Mouse (Mus musculus): ENCODE measurements around the gene Nefh. TPM values are rescaled to one million over a fixed set of nuclear protein-coding genes. Genes with fewer than 3 reads are reported as not detected.
A peak's percentile ranks its signal among the peaks of the same experiment; 100 is the strongest.

Nefh gene
- total and polyA plus RNA-seq, 2 experiments from 2014 or later, result 8.3 to 13.0 TPM

GRCm38 (mm10) chr11:4986695-4987486, 39.0 kb upstream of the Nefh start, which contains the start of gene Ap1b1:
TSS of gene Ap1b1 (plus strand) at chr11:4986824.
- Histone ChIP-seq H3K4me1 (ENCODE audit: insufficient read depth, low read length) (peaks cover 11% of the 10 kb centered on the region; the same call in 1 of the 2 replicates), H3K27me3 (ENCODE audit: insufficient read depth, low read length) (no peaks in the 10 kb centered on the region), H3K36me3 (ENCODE audit: insufficient read depth, low read length) (0 out of 2 replicates have a peak, but pooled peaks cover 3% of the 10 kb centered on the region), H3K9me3 (ENCODE audit: low read length) (no peaks in the 10 kb centered on the region), H3K27ac (ENCODE audit: low read depth, low read length) (peak within 1 kb of the TSS; percentile 21; the same call in 1 of the 2 replicates), H3K4me2 (ENCODE audit: low read depth, low read length, poor library complexity, severe bottlenecking) (peak within 1 kb of the TSS; percentile 72), H3K4me3 (ENCODE audit: low read depth, low read length) (peak within 1 kb of the TSS; percentile 49), H3K9ac (replicated peaks; ENCODE audit: low read length, poor library complexity, severe bottlenecking) (peak within 1 kb of the TSS; percentile 64)
- ATAC-seq (ENCODE audit: low FRiP score), result peak; percentile 90
- TF ChIP-seq CTCF (IDR thresholded peaks at IDR 0.05), result no peak
- 1% methylated on average over 59 of the region's 62 CpGs for WGBS
- DNase-seq (ENCODE audit: low spot score), result peak; percentile 89

GRCm38 (mm10) chr11:4984799-4985198, 36.9 kb upstream of the Nefh start:
- H3K9ac ChIP-seq (replicated peaks; ENCODE audit: low read length, poor library complexity, severe bottlenecking), result no peak overlapping the region
- no peak for ATAC-seq (ENCODE audit: low FRiP score)
- H3K27ac ChIP-seq (ENCODE audit: low read depth, low read length), result no peak overlapping the region
- no peak overlapping the region for H3K4me3 ChIP-seq (ENCODE audit: low read depth, low read length)
- 0 out of 2 replicates have a peak, but pooled peaks cover 3% of the 10 kb centered on the region for H3K36me3 ChIP-seq (ENCODE audit: insufficient read depth, low read length)
- TF ChIP-seq CTCF (IDR thresholded peaks at IDR 0.05), result no peak
- H3K4me1 ChIP-seq (ENCODE audit: insufficient read depth, low read length), result peaks cover 11% of the 10 kb centered on the region; the same call in 1 of the 2 replicates
- H3K9me3 ChIP-seq (ENCODE audit: low read length), result no peaks in the 10 kb centered on the region
- DNase-seq (ENCODE audit: low spot score), result no peak
- no peaks in the 10 kb centered on the region for H3K27me3 ChIP-seq (ENCODE audit: insufficient read depth, low read length)
- H3K4me2 ChIP-seq (ENCODE audit: low read depth, low read length, poor library complexity, severe bottlenecking), result no peak overlapping the region
- WGBS, result 82% methylated on average over 3 of the region's 3 CpGs

GRCm38 (mm10) chr11:4984249-4984648, 36.4 kb upstream of the Nefh start:
- TF ChIP-seq CTCF (IDR thresholded peaks at IDR 0.05), result peak; percentile 88
- H3K27me3 ChIP-seq (ENCODE audit: insufficient read depth, low read length), result no peaks in the 10 kb centered on the region
- no peak overlapping the region for H3K9ac ChIP-seq (replicated peaks; ENCODE audit: low read length, poor library complexity, severe bottlenecking)
- 0 out of 2 replicates have a peak, but pooled peaks cover 3% of the 10 kb centered on the region for H3K36me3 ChIP-seq (ENCODE audit: insufficient read depth, low read length)
- H3K4me2 ChIP-seq (ENCODE audit: low read depth, low read length, poor library complexity, severe bottlenecking), result no peak overlapping the region
- no peak overlapping the region for H3K4me3 ChIP-seq (ENCODE audit: low read depth, low read length)
- no peak overlapping the region for H3K27ac ChIP-seq (ENCODE audit: low read depth, low read length)
- WGBS, result 3% methylated on average over 5 of the region's 5 CpGs
- H3K4me1 ChIP-seq (ENCODE audit: insufficient read depth, low read length), result peaks cover 11% of the 10 kb centered on the region; the same call in 1 of the 2 replicates
- H3K9me3 ChIP-seq (ENCODE audit: low read length), result no peaks in the 10 kb centered on the region
- ATAC-seq (ENCODE audit: low FRiP score) (no peak), DNase-seq (ENCODE audit: low spot score) (peak; percentile 66)

- ATAC-seq (ENCODE audit: low FRiP score) (no peak), DNase-seq (ENCODE audit: low spot score) (no peak)
- Histone ChIP-seq H3K4me3 (ENCODE audit: low read depth, low read length) (no peak overlapping the region), H3K27ac (ENCODE audit: low read depth, low read length) (no peak overlapping the region), H3K4me1 (ENCODE audit: insufficient read depth, low read length) (peaks cover 11% of the 10 kb centered on the region; the same call in 1 of the 2 replicates), H3K9ac (replicated peaks; ENCODE audit: low read length, poor library complexity, severe bottlenecking) (no peak overlapping the region), H3K36me3 (ENCODE audit: insufficient read depth, low read length) (no peaks in the 10 kb centered on the region), H3K4me2 (ENCODE audit: low read depth, low read length, poor library complexity, severe bottlenecking) (no peak overlapping the region), H3K27me3 (ENCODE audit: insufficient read depth, low read length) (no peaks in the 10 kb centered on the region), H3K9me3 (ENCODE audit: low read length) (no peaks in the 10 kb centered on the region)
- WGBS, result 48% methylated on average over 2 of the region's 2 CpGs
- no peak for TF ChIP-seq CTCF (IDR thresholded peaks at IDR 0.05)
These were observed 35.7 kb upstream of the Nefh start for GRCm38 (mm10) chr11:4983538-4983937.

GRCm38 (mm10) chr11:4983010-4983409, 35.1 kb upstream of the Nefh start:
- DNase-seq (ENCODE audit: low spot score), result no peak
- no peak overlapping the region for H3K9ac ChIP-seq (replicated peaks; ENCODE audit: low read length, poor library complexity, severe bottlenecking)
- H3K27me3 ChIP-seq (ENCODE audit: insufficient read depth, low read length), result no peaks in the 10 kb centered on the region
- no peak overlapping the region for H3K4me3 ChIP-seq (ENCODE audit: low read depth, low read length)
- WGBS, result 74% methylated on average over 3 of the region's 3 CpGs
- no peak overlapping the region for H3K4me2 ChIP-seq (ENCODE audit: low read depth, low read length, poor library complexity, severe bottlenecking)
- no peak for ATAC-seq (ENCODE audit: low FRiP score)
- no peak for TF ChIP-seq CTCF (IDR thresholded peaks at IDR 0.05)
- peaks cover 10% of the 10 kb centered on the region; the same call in 1 of the 2 replicates for H3K4me1 ChIP-seq (ENCODE audit: insufficient read depth, low read length)
- H3K27ac ChIP-seq (ENCODE audit: low read depth, low read length), result no peak overlapping the region
- H3K36me3 ChIP-seq (ENCODE audit: insufficient read depth, low read length), result no peaks in the 10 kb centered on the region
- no peaks in the 10 kb centered on the region for H3K9me3 ChIP-seq (ENCODE audit: low read length)

- Histone ChIP-seq H3K27ac (ENCODE audit: low read depth, low read length) (no peak overlapping the region), H3K4me1 (ENCODE audit: insufficient read depth, low read length) (no peaks in the 10 kb centered on the region), H3K4me2 (ENCODE audit: low read depth, low read length, poor library complexity, severe bottlenecking) (0 out of 2 replicates have a peak overlapping the region, but pooled peaks have one; percentile 6), H3K4me3 (ENCODE audit: low read depth, low read length) (no peak overlapping the region), H3K36me3 (ENCODE audit: insufficient read depth, low read length) (no peaks in the 10 kb centered on the region), H3K9me3 (ENCODE audit: low read length) (no peaks in the 10 kb centered on the region), H3K9ac (replicated peaks; ENCODE audit: low read length, poor library complexity, severe bottlenecking) (no peak overlapping the region), H3K27me3 (ENCODE audit: insufficient read depth, low read length) (no peaks in the 10 kb centered on the region)
- peak; percentile 79 for TF ChIP-seq CTCF (IDR thresholded peaks at IDR 0.05)
- DNase-seq (ENCODE audit: low spot score), result peak; percentile 74
- ATAC-seq (ENCODE audit: low FRiP score), result no peak
- WGBS, result 9% methylated on average over 14 of the region's 14 CpGs
These were observed 27.8 kb upstream of the Nefh start for GRCm38 (mm10) chr11:4975623-4976022.
